Mouse (Mus musculus) layer of hippocampus, adult 8-10 months (tissue): ENCODE data around the gene Ccdc141. TPM values are rescaled to one million over a fixed set of nuclear protein-coding genes. Genes with fewer than 3 reads are reported as not detected.

Experiments
- DNase-seq, 2 experiments: peaks; one replicate each; pipeline ENCODE4 v3.0.0; 2022; ENCODE audit warnings: low spot score in 2 of 2
- total RNA-seq, 4 experiments: library from RNA; stranded (reverse); gene quantifications; 2 replicates each; pipeline ENCODE4 v1.2.4; 2022

Ccdc141 gene
- total RNA-seq, 4 experiments from 2014 or later: 20.7 to 23.0 (median 22.0) TPM

DNA sequence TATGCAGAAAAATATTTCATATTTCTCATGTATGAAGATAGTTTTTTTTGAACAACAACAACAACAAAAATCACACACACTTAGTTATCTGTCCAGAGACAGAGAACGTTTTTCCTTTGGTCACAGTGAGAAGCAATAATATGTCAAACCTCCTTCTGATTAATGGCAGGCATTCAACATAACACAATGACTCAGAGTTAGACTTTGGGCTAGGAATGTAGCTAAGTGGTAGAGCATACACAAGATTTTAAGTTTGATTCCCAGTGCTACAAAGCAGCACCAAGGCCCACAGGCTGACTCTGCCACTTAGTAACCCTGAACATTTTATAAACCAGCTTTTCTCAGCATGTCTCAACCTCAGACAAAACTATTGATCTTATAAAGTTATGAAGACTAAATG is 35.5 kb downstream of the Ccdc141 start:
- no peak for DNase-seq

DNA sequence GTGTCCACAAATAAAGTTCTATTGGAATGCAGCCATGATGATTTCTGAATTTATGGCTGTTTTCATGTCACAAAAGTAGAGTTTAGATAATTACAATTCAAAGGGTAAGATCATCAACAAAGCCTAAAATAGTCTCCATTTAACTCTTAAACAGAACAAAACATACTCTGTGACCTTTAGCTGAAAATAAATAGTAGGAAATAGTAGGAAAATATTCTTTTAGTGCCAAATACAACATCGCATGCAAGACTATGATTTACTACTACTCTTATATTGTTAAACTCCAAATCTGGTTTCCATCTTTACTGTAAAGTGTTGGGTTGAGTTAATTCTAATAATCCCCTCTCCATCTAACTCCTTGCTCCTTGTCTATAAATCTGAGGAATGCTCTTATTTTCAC is 37.0 kb downstream of the Ccdc141 start:
- DNase-seq: no peak

DNA sequence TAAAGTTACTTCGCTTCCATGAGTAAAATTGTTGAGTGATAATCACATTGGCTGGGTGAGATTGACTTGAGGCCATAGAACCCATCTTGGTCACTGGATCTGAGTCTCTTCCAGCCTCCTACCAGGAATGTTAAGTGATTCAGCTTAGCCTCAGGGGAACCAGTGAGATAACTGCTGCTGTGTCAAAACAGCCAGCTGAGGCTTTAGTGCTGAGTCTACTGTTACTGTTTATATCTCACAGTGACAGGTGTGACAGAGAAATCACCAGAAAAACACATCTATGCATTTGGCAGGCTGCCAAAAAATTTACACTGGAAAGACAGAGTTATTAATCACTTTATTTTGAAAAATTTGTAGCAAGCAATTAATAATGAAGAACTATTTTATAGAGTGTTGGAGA is 43.5 kb downstream of the Ccdc141 start:
- no peak for DNase-seq

DNA sequence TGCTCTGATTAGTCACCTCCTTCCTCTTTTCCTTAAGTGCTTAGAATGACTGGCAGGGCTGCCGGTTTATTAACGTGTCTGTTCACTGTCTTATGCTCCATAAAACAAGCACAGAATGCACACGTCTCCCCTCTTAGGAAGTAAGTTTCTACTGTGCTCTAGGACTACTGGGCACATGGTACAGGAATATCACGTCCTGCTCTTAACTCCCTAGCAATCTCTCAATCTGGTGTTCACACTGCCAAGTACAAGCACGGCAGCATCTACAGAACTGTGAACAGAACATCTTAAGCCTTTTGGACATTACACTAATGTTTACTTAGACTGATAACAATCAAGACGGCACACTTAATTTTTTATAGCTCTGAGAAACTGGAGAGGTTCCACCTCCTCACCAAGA is 52.3 kb downstream of the Ccdc141 start:
- no peak for DNase-seq

DNA sequence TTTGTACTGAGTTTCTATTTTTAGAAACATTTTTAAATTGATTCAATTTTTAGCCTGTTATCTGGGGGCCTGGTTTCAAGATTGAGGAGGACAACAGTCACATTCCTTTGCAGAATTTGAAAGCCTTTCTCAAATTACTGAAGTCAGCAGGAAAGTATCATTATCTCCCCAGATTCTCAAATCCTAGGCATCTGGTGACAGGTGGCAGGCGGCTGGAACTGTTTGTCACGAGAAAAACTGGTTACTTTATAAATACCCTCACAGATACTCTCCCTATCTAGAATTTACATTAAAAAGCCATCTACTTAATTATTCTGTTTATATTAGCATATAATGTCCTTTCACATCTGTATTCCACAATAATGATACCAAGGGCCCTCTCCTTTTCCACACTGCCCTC is 56.1 kb downstream of the Ccdc141 start:
- DNase-seq: no peak

DNA sequence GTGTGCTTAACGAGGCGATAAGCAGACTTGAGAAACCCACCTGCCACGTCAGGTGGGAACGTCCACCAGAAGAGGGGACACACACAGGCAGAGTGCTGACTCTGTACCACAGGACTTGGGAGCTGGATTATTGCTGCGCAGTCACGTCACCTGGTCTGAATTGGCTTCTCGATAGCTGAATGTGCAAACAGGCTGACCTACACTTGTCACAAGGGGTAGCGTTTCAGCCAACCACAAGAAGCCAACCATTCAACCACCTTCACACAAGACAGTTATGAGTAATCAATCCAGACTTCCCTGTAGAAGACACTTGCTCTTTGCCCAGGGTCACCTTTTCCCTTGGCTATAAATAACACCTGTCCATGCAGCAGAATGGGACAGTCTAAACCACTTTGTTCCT is 56.6 kb downstream of the Ccdc141 start:
- no peak for DNase-seq

DNA sequence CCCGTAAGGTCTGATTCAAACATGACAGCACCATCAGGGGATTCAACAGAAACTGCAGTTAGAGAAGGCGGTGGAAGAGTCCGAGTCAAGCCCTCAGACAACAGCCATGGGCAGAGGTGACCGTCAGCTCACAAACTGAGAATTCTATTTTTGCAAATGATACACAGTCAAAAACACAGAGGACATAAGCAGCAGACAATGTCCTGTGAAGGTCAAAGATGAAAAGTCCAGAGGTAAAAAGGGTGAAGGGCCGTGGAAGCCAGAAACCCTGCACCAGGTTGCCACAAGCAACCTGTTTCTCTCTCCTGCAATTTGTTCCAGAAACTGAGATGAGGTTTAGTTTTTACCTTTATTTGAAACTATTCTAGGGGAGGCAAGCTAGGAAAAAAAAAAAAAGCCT is 57.4 kb downstream of the Ccdc141 start:
- no peak for DNase-seq

DNA sequence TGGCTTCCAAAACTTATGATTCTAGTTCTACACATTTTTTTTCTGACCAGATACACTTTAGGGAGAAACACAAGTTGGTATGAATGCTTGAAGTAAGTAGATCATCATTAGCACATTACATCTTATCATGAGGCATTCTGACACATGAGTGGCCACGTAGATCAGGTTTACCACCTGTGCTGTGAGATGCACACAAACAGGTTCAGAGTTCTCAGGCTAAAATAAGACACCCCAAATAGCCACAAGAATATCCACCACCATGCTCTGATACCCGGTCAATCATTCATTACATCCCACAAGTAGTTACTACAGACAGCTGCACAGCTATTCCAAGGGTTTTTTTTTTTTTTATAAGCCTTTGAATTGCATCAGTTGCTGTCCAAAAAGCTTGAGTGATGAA is 59.3 kb downstream of the Ccdc141 start:
- DNase-seq: no peak

DNA sequence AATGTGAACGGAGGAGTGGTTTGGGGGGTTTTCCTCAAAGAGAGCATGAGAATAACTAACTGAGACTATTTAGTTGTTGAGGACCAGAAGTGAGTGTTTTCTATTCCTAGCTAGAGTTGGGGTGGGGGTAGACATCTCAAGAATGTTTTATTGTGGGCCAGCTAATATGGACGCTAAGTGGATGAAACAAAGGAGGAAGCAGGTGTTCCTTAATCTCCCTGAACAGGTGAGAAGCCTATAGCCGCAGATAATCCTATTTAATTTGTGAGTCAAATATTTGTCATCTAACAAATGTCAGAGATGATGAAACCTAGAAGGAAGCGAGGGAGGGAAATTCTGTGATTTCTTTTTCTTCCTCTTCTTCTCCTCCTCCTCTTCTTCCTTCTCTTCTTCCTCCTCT is 60.1 kb downstream of the Ccdc141 start:
- DNase-seq: no peak

DNA sequence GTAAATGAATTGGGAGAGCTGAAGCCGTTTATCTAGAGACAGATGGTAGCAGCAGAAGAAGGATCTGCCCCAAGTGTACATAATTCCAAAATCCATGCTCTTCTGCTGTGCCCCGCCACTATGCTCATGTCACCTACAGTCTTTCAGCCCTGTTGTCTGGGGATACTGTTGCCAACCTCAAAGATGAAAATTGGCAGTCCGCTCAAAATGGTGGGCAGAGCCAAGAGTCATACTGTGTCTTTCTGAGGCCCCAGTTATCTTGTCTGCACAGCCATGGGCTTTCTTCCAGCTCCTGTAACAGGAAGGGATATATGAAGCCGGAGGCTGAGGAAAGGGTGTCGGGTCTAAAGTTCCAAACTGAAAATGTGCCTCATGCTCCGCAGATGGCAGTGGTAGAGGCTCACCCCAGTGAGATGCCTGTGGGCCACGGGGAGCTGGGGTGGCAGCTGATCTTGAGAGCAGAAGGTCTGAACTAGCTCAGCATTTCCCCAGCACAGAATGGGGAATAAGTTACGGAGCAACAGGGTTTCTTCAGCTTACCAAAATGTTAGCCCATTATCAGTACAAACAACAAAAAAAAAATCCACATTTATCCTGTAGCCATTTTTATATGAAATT is 60.8 kb downstream of the Ccdc141 start:
- peak; percentile 23 to 27 for DNase-seq

DNA sequence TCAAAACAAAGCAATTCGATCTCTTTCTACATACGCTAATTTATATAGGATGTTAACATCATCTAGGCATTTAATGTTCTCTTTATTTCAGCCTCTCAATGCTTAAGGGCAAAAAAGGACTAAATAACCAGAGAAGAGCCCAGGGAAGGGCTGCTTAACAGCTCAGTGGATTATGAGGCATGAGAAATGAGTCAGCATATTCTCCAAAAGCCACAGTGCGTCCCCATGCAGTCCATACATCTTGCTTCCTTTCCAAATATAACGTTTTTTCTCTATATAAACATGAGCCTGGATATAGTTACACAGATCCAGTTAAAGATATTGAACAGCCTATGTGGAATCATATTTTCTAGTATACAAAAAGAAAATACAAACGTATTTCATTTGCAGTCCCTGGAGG is 61.9 kb downstream of the Ccdc141 start:
- DNase-seq: no peak

DNA sequence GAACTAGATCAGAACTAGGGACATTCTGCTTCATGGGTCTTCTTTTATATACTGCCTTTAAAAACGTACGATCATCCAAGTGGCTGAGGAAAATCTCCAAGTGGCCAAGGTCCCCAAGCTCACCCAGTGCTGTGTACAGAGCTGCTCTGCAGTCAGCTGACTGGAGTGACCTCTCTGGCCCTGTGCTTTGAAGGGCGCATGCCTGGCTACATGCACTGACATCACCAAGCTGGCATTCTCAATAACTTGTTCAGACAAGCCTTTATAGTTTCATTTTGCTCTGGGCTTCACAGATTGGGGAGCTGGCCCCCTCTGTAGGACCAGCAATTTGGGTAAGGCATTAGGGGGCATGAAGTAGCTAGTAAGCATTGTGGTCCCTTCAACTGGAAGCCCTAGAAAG is 64.3 kb downstream of the Ccdc141 start:
- DNase-seq: no peak

DNA sequence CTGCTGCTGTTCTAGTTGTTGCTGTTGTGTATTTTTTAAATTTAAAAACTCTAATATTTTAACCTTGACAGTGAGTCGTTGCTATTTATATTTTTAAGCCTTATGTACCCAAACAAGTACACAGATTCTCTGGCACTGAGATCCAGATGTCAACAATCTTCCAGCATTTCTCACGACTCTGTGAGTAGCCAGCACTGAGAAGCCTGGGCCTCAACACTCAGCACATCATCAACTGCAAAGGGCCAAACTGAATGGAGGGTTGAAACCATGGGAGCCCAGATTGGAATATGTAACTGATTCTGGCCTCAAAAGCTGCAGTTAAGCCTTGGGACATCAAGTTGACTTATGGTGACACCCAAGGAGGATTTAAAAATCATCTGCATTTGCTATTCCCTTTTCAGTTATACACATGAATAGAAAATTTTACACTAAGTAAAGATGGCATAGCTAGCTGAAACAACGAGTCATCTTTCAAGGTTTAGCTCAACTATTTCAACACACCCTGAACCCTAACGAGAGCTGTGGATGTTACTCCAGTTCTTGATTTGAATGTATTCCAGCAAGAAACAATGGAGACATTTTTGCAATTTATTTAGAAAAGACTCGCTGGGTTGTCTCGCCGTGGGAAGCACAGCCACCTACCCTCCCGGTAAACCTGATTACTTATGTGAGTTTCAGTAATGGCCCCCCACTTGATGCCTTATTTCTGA is 65.3 kb downstream of the Ccdc141 start:
- DNase-seq: no peak

DNA sequence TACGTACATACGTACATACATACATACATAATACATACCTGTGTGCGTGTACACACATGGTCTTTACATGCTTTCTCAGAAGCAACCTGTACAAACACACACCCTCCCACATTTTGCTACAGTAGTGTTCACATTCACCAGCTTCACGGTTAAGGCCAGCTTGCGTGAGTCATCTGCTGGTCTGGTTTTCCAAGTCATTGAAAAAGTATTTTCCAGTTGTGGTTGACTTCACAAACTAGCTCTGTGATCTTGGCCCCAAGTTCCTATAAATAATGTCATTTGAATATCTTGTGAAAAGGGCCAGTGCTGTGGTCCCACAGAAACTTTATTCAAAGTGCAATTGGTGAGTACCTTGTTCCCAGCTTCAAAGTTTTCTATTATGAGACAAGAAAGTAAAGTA is 67.9 kb downstream of the Ccdc141 start:
- DNase-seq: no peak

DNA sequence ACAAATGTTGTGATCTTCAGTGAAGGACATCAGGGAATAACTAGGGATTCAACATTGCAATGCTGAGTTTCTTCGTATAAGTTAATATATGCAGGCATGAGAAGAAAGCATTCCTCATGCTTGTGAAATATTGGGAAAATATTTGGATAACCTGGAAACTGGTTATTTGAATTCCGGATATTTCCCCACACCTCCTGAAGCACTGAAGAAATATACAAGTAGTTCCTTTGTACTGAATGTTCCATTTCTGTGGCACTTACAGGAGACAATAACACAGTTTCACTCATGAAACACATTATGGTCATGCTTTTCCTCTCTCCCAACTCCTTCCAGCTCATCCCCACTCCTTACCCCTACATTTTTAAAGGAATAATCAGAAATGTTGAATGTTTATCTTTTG is 70.6 kb downstream of the Ccdc141 start:
- no peak for DNase-seq

DNA sequence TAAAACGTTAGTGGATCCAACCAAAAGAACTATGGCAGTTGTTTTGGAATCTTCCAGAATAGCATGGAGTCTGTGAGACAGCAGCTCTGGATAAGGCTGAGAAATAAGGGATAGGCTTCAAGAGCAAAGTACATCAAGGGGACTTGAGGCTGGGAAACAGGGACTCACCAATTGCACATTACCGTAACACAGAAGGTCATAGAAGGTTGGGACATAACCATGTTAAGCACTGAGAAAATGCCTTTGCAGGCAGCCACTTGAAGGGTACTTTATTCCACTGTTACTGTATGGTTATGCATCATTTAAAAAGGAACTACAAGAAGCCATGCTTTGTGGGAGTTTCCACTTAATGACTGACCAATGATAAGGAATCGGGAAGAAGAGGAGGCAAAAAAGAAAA is 71.7 kb downstream of the Ccdc141 start:
- DNase-seq: no peak

DNA sequence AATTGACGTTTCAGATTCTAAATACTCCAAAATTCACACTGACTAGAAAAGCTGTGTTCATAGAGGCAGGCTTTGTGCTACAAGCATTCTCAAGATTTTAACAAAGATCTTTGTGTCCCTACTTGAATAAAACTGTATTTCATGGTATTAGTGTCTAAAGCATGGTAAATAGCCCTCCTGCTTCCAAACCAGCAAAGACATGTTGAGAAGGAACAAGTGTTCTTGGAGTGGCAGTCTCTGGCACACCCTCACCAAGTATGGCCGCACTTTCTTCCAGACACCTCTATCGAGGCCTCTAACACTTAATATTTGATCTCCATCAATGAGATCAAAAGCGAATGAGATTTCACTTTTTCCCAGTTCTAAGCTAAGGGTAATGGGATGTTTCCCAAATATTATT is 78.7 kb downstream of the Ccdc141 start:
- no peak for DNase-seq

DNA sequence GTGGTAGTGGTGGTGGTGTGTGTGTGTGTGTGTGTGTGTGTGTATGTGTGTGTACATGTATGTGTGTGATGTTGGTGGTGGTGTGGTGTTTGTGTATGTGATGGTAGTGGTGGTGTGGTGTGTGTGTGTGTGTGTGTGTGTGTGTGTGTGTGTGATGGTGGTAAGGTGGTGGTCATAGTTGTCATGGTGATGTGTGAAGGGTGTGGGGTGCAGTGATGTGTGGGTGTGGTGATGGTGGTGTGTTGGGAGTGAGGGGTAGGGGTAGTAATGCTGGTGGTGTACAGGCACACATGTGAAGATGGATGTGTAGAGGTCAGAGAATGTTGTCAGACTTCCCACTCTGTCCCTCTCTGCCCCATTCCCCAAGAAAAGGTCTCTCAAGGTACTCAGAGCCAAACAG is 85.1 kb downstream of the Ccdc141 start:
- no peak for DNase-seq

DNA sequence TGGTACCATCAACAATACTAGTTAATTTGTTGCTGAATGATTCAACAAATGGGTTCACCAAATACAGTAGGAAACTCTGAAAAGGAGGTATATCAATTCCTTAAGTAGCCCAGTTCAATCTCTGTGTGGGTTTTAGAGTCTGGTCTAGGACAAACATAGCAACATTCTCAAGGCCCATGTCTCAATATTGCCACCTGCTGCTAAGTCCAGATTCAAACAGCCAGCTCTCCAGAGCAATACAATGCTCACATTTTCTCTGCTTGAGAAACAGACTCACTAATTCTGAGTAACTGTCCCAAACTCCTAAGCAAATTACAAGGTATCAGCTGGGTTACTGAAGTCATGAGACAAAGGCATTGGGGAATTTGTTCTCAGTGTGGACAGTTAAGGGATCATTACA is 85.8 kb downstream of the Ccdc141 start:
- no peak for DNase-seq

DNA sequence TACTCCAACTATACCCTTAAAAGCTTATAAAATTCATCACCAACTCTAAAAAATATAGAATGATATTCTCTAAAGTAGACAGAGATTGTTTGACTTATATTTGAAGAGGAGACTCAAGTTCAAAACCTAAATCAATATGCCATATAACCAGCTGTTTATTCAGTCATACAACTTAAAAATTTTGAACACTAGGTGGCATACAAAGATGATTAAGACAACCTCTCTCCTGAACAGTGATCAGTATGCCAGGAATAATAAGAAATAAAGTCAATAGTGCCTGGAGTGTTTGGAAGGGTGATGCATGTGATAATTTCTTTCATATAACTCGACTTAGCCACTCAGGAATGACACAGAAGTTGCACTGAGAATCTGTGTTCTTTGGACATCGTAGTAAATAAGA is 89.3 kb downstream of the Ccdc141 start:
- no peak for DNase-seq

DNA sequence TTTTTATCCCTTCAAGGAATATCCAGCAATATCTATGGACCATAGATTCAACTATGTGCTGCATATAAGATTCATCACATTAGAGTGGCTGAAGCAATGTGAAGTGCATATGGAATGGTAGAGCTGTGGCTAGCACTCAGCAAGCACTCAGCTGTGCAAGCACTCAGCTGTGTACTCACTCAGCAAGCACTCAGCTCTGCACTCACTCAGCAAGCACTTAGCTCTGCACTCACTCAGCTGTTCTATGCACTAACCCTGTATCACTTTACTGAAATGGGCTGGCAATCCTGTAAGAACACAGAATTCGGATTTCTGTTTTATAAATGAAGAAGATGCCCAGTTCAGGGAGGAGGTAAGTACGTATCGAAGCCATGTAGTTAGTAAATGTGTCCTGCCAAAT is 89.8 kb downstream of the Ccdc141 start:
- DNase-seq: no peak

DNA sequence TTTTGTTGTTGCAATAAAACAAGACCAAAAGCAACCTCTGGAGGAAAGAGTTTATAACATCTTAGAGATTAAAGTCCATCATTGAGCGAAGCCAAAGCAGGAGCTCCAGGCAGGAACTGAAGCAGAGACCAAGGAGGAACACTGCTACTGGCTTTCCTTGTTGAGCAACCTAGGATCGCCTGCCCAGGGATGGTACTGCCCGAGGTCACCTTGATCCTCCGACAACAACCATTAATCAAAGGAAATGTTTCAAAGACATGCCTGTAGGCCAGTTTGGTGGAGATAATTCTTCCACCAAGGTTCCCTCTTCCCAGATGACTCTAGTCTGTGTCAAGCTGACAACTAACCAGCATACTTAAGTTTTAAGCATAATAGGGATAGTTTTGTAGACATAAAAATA is 91.7 kb downstream of the Ccdc141 start:
- DNase-seq: no peak

DNA sequence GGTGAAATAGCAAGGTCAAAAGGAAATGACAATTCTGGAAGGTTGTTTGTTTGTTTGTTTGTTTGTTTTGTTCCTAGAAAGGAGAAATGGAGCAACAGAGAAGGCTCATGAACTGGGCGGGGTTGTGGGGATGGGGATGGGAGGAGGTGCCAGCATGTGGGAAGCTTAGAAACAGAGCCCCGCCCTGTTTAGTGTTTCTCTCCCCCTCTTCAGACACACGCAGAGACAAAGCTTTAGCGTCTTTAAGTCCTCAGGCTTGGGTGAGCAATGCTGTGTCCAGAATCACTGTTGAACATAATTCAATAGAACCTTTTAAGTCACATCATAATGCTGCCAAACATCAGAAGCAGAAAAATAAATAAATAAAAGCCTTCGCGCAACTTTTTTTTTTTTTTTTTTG is 96.1 kb downstream of the Ccdc141 start:
- DNase-seq: no peak

DNA sequence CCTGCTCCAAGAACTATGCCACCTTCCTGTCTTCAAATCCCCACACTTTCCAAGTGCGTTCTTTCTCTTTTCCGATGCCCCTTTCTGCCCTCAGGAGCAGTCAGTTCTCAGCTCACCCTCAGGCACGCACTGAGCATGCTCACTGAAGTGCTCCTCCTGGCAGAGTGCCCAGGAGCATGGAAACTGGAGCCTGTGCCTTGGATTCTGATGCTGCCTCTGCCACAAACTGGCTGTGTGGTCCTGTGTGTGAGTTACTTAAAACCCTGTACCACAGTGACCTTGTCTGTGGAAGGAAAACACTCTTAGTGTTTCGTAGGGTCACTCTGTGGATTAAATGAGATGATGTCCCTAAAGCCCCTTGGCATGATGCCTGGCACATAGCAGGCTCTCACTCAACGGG is 96.5 kb downstream of the Ccdc141 start:
- DNase-seq: no peak
